Mouse (Mus musculus): ENCODE data around the gene Necap1. TPM values are rescaled to one million over a fixed set of nuclear protein-coding genes. Genes with fewer than 3 reads are reported as not detected.

Gene Necap1
- polyA plus RNA-seq, 1 experiment from 2014 or later = 61.5 TPM

DNA sequence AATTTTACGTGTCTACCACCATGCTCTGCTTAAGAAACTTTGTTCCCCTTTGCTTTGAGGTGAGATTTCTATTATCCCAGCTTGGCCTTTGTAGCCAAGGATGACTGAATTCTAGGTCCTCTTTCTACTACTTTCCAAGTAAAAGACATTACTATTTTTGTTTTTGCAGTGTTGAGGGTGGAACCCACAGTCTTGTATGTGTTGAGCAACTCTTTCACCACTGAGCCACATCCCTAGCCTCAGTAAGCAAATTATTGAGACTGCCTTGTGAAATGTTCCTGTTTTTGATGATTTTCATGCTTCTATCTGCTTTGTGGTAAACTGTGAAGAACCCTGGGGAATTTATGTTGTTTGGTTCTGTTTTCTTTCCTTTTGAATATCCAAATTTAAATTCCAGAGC is 11.4 kb upstream of the Necap1 start:
- Histone ChIP-seq H3K4me1 (no peaks in the 10 kb centered on the region), H3K9me3 (peaks cover 8% of the 10 kb centered on the region), H3K36me3 (no peaks in the 10 kb centered on the region), H3K27me3 (ENCODE audit: insufficient read depth, poor library complexity, severe bottlenecking) (no peaks in the 10 kb centered on the region), H3K27ac (no peak overlapping the region), H3K4me3 (no peak overlapping the region)
- DNase-seq (ENCODE audit: low spot score) = no peak
- 90% methylated on average over 1 of the region's 1 CpGs for WGBS

DNA sequence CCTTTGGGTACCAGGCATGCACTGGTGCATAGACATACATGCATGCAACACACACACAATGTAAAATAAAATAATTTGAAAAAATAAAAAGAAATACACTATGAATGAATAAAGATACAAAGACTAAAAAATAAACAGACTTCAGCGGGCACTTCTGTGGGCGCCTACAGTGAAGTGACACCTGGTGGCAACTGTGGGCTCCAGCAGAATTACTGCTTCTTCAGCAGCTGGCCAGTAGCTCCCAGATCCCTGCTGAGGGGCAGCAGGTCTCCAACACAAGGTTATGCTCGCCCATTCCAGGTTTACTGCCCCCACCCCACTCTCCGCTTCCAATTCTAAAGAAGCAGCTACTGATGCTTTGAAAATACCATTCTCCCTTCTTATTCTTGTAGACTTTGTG is 6.4 kb upstream of the Necap1 start:
- no peaks in the 10 kb centered on the region for H3K4me1 ChIP-seq
- H3K9me3 ChIP-seq = no peaks in the 10 kb centered on the region
- no peak overlapping the region for H3K4me3 ChIP-seq
- H3K27me3 ChIP-seq (ENCODE audit: insufficient read depth, poor library complexity, severe bottlenecking) = no peaks in the 10 kb centered on the region
- WGBS = 50% methylated on average over 4 of the region's 4 CpGs
- H3K36me3 ChIP-seq = no peaks in the 10 kb centered on the region
- DNase-seq (ENCODE audit: low spot score) = no peak
- H3K27ac ChIP-seq = no peak overlapping the region

DNA sequence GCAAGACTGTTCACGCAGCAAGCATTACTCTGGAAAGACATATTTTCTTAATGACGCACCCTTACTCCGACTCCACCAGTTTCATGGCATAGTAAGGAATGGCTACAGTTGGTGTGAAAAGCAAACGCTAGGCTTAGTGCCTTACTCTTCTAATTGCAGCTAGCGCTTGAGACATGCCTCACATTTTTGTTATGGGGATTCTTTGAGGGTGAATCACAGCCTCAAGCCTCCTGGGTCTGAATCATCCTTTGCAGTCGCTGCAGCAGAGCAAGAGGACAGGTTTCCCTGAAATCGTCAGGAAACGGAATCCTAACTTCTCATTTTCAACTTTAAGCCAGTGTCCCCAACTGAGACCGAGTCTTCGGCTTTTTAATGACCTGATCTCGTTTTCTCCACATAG is 4.4 kb upstream of the Necap1 start:
- no peak for DNase-seq (ENCODE audit: low spot score)
- WGBS = 66% methylated on average over 11 of the region's 11 CpGs

DNA sequence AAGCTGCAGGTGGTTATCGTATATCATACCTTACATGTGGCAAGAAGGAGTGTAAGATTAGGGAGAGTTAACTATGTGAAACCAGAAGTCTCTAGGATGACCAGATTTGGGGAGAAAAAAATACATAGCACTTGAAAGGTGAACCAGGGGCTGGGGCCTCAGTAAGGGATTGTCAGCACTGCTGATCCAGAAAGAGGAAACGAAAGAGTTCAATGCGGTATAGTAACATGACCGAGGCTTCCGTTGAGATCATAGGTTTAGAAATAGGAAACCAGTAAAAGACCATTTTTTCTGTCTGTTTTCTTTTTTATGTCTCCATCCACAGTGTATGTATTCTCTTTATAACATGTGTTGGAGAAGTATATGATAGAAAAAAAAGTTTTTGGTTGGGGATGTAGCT is 1.5 kb upstream of the Necap1 start:
- H3K27ac ChIP-seq = no peak overlapping the region
- no peak overlapping the region for H3K4me3 ChIP-seq
- 83% methylated on average over 5 of the region's 5 CpGs for WGBS
- no peak for DNase-seq (ENCODE audit: low spot score)
- H3K36me3 ChIP-seq = peaks cover 6% of the 10 kb centered on the region; the same call in 1 of the 2 replicates
- H3K9me3 ChIP-seq = no peaks in the 10 kb centered on the region
- H3K4me1 ChIP-seq = no peaks in the 10 kb centered on the region
- H3K27me3 ChIP-seq (ENCODE audit: insufficient read depth, poor library complexity, severe bottlenecking) = no peaks in the 10 kb centered on the region

More for the DNA sequence above, 4.4 kb upstream of the Necap1 start:
- H3K9me3 ChIP-seq = no peaks in the 10 kb centered on the region
- no peak overlapping the region for H3K27ac ChIP-seq
- no peaks in the 10 kb centered on the region for H3K27me3 ChIP-seq (ENCODE audit: insufficient read depth, poor library complexity, severe bottlenecking)
- H3K36me3 ChIP-seq = no peaks in the 10 kb centered on the region
- no peak overlapping the region for H3K4me3 ChIP-seq
- H3K4me1 ChIP-seq = no peaks in the 10 kb centered on the region

DNA sequence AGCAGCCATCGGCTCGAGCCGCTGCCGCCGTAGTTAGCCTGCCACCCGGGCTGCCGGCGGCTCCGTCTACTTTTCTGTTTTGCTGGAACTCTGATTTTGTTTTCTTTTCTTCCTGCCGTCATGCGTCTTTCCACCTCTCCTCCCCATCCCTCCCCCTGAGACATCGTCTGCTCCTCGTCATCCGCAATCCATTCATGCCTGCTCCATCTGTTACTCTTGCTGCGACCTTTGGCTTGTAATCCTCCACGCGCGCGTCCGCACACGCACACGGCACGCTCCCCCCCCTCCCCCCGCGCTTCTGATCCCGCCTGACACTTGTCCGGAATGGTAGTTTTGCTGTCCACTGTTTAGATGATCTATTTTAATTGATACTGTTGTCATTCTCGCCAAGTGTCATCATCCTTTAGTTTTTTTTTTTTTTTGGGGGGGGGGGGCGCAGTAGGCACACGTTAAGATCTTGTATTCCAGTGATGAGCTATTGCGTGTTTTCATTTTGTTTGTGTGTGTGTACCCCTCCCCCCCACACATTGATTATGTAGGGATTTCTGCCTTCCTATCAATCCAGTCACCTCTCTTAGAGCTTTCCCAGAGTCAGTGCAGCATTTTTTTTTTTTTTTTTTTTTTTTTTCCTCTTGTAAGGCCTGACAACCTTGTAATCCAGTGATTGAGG is 581 bp downstream of the Necap1 start:
- under 1% methylated on average over 31 of the region's 31 CpGs for WGBS
- DNase-seq (ENCODE audit: low spot score) = peak; percentile 78
- Histone ChIP-seq H3K4me3 (peak overlapping the region; percentile 78), H3K27me3 (ENCODE audit: insufficient read depth, poor library complexity, severe bottlenecking) (no peaks in the 10 kb centered on the region), H3K9me3 (no peaks in the 10 kb centered on the region), H3K27ac (peak overlapping the region; percentile 96), H3K4me1 (no peaks in the 10 kb centered on the region), H3K36me3 (peaks cover 25% of the 10 kb centered on the region)

DNA sequence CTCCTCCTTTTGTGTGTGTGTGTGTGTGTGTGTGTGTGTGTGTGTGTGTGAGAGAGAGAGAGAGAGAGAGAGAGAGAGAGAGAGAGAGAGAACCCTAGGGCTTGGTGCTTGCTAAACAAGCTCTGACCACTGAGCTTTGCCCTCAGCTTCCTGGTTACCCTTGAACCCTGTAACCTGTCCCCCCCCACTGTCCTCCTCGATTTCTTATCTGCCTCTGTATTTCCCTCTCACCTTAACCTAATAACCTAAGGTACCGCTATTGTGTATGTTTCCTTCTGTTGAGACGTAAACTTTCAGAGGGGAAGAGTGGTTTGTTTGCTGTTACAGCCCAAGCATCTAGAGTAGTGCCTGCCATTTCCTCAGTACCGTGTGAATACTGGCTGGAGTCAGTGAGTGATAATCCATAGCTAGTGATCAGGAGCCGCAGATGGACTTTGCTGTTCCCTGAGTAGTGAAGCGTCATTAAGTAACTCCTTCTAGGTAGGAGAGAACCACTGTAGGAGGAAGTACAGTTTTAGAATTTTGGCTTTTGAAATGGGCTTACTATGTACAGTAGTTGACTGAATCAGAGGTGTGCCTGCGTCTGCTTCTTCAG is 5.0 kb downstream of the Necap1 start:
- H3K27ac ChIP-seq = no peak overlapping the region
- DNase-seq (ENCODE audit: low spot score) = peak; percentile 24

DNA sequence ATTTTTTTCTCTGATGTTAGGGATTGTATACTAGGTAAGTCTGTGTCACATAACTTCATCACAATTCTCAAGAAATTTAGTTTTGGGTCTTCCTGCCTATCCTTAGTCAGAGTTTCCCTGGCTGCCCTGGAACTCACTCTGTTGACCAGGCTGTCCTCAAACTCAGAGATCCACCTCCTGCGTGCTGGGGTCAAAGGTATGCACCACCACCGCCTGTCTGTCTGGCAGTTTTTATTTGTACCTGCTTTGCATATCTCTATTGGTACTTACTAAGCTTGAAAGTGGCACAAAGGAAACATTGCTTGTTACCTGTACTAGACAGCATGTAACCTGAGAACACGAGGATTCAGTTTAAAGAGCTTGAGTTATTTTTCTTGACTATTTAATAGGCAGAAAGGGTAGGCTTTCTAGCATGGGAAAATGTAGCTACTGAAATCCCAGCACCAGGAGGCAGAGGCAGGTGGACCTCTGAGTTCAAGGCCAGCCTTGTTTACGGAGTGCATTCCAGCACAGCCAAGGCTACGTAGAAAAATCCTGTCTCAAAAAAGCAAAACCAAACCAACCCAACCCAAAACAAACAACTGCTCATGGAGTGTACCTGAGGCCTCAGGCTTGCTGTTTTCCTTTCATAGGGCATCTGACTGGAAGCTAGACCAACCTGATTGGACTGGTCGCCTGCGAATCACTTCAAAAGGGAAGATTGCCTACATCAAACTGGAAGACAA is 5.7 kb downstream of the Necap1 start:
- Histone ChIP-seq H3K9me3 (no peaks in the 10 kb centered on the region), H3K27ac (no peak overlapping the region), H3K36me3 (peaks cover 75% of the 10 kb centered on the region), H3K27me3 (ENCODE audit: insufficient read depth, poor library complexity, severe bottlenecking) (no peaks in the 10 kb centered on the region), H3K4me1 (no peaks in the 10 kb centered on the region), H3K4me3 (no peak overlapping the region)
- 86% methylated on average over 7 of the region's 7 CpGs for WGBS
- DNase-seq (ENCODE audit: low spot score) = no peak

More for the DNA sequence above, 5.0 kb downstream of the Necap1 start:
- WGBS = 88% methylated on average over 7 of the region's 7 CpGs
- Histone ChIP-seq H3K4me3 (no peak overlapping the region), H3K36me3 (peaks cover 69% of the 10 kb centered on the region), H3K4me1 (no peaks in the 10 kb centered on the region), H3K9me3 (no peaks in the 10 kb centered on the region), H3K27me3 (ENCODE audit: insufficient read depth, poor library complexity, severe bottlenecking) (no peaks in the 10 kb centered on the region)

DNA sequence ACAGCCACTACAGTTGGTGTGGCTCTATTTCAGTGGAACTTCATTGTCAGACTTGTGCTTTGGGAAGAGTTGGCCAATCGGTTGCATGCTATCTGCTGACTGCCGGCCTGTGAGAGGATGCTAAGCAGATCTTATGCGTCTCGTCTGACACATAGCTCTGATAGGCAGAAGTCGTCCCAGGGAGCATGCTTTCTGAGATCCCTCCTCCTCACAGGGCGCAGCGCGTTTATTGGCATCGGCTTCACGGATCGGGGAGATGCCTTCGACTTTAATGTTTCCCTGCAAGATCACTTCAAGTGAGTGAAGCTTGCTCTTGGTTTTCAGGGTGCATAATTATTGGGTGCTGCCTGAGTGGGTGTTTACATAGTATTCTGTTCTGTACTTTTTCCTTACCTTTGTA is 7.0 kb downstream of the Necap1 start:
- 81% methylated on average over 12 of the region's 12 CpGs for WGBS
- Histone ChIP-seq H3K9me3 (no peaks in the 10 kb centered on the region), H3K27me3 (ENCODE audit: insufficient read depth, poor library complexity, severe bottlenecking) (no peaks in the 10 kb centered on the region), H3K27ac (no peak overlapping the region), H3K4me1 (no peaks in the 10 kb centered on the region), H3K36me3 (peaks cover 86% of the 10 kb centered on the region), H3K4me3 (no peak overlapping the region)
- DNase-seq (ENCODE audit: low spot score) = peak; percentile 52

DNA sequence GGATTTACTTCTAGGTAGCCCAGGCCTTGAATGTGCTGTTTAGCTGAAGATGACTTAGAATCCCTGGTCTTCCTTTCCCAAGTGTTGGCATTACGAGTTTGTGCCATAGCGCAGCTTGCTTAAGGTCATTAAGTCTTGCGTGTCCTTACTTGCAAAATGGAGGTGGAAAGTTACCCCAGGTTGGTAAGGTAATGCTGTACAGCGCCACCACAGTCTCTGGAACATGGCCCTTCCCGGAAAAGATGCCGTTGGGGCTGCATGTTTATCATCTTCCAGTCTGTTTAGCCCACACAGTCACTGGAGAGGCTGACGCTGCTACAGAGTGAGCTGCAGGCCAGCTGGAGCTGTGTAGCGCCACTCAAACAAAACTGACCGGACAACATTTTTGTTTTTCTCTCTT is 9.3 kb downstream of the Necap1 start:
- no peak overlapping the region for H3K27ac ChIP-seq
- no peak for DNase-seq (ENCODE audit: low spot score)
- no peak overlapping the region for H3K4me3 ChIP-seq
- no peaks in the 10 kb centered on the region for H3K27me3 ChIP-seq (ENCODE audit: insufficient read depth, poor library complexity, severe bottlenecking)
- H3K4me1 ChIP-seq = no peaks in the 10 kb centered on the region
- WGBS = 94% methylated on average over 9 of the region's 9 CpGs
- H3K36me3 ChIP-seq = peaks cover 97% of the 10 kb centered on the region
- H3K9me3 ChIP-seq = no peaks in the 10 kb centered on the region

DNA sequence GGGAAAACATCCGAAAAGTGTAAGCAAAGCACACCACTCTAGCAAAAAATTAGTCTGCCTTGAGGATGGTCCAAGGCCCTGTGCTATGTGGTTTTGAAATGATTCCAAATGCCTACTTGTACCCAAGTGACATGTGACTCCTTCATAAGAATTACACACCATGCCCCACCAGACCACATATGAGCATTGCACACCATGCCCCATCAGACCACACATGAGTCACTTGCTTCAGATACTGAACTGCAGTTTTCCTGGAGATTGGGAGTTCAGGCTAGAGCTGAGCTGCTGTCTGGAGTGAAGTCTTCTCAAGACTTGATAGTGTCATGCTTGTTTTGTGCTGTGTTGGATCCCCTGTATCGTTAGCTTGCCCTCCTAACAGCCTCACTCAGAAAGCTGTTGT is 15.3 kb downstream of the Necap1 start:
- H3K9me3 ChIP-seq = no peaks in the 10 kb centered on the region
- peaks cover 59% of the 10 kb centered on the region for H3K36me3 ChIP-seq
- no peak overlapping the region for H3K4me3 ChIP-seq
- H3K4me1 ChIP-seq = no peaks in the 10 kb centered on the region
- 87% methylated on average over 2 of the region's 2 CpGs for WGBS
- H3K27ac ChIP-seq = no peak overlapping the region
- DNase-seq (ENCODE audit: low spot score) = no peak
- H3K27me3 ChIP-seq (ENCODE audit: insufficient read depth, poor library complexity, severe bottlenecking) = no peaks in the 10 kb centered on the region

DNA sequence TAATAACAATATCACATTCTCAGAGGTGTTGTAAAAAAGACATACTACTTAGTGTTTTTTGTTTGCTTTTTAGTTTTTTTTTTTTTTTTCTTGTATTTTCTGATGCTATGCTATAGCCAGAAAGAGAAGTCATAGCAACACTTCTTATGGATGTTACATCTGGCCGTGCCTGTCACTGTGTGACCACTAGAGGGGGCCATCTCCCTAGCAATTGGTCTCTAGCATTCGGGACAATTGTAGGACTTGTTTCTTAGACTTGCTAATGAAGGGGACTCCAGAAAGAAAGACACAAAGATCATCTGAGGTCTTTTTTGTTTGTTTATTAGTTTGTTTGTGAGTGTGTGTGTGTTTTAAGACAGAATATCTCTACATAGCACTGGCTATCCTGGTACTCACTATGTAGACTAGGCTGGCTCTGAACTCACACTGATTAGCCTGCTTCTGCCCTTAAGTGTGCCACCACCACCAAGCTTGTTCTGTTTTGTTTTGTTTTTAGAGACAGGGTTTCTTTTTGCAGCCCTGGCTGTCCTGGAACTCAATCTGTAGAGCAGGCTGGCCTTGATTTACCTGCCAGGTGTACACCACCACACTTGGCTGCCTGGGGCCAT is 18.3 kb downstream of the Necap1 start:
- DNase-seq (ENCODE audit: low spot score) = no peak
- H3K27me3 ChIP-seq (ENCODE audit: insufficient read depth, poor library complexity, severe bottlenecking) = no peaks in the 10 kb centered on the region
- no peak overlapping the region for H3K4me3 ChIP-seq
- WGBS = 11% methylated on average over 2 of the region's 2 CpGs
- no peaks in the 10 kb centered on the region for H3K4me1 ChIP-seq
- peaks cover 32% of the 10 kb centered on the region for H3K36me3 ChIP-seq
- no peaks in the 10 kb centered on the region for H3K9me3 ChIP-seq
- no peak overlapping the region for H3K27ac ChIP-seq

DNA sequence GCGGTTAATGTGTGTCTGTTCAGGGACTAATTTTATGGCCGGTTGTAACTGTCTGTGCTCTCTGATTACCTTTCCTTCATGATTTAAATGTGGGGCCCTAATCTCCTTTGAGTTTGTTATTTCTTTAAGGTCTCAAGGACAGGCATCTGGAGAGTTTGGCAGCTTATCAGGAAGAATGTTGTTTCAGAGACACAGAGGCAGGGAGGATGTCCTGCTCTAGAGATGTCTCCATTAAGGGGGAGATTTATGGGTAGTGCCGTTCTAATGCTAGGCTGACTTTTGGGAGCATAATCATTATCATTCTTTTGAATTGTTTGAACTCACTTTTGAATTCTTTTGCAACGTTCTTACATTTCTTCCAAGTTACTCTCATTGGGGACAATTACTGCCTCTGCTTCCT is 45.6 kb downstream of the Necap1 start:
- WGBS = 45% methylated on average over 4 of the region's 4 CpGs
- H3K27ac ChIP-seq = no peak overlapping the region
- no peaks in the 10 kb centered on the region for H3K4me1 ChIP-seq
- no peaks in the 10 kb centered on the region for H3K27me3 ChIP-seq (ENCODE audit: insufficient read depth, poor library complexity, severe bottlenecking)
- H3K36me3 ChIP-seq = no peaks in the 10 kb centered on the region
- H3K9me3 ChIP-seq = no peaks in the 10 kb centered on the region
- no peak overlapping the region for H3K4me3 ChIP-seq
- DNase-seq (ENCODE audit: low spot score) = no peak

DNA sequence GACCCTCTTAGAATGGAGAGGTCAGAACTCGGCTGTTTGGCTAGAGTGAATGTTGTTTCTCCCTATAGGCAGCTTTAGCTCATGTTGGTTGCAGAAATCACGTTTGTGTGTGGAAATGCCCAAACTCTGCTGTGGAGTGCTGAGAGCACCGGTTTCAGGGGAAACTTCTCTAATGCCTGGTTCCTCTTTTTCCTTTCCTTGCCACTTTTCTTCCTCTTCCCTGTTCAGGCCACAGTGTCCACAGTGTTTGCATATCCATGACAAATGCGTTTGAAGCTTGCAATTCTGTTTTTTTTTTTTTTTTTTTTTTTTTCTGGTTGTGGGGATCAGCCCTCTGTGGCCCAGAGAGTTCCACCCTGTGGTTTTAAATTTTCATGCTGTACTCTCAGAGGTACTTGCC is 47.2 kb downstream of the Necap1 start, which contains the start of gene Clec4a1:
Gene Clec4a1, plus strand, starts transcription at position 398 of the 400 bp plus-strand sequence.
- Histone ChIP-seq H3K9me3 (no peaks in the 10 kb centered on the region), H3K27me3 (ENCODE audit: insufficient read depth, poor library complexity, severe bottlenecking) (no peaks in the 10 kb centered on the region), H3K4me1 (no peaks in the 10 kb centered on the region), H3K4me3 (no peak within 1 kb of the TSS), H3K36me3 (no peaks in the 10 kb centered on the region), H3K27ac (no peak within 1 kb of the TSS)
- DNase-seq (ENCODE audit: low spot score) = no peak
- WGBS = 51% methylated on average over 4 of the region's 4 CpGs

All from heart, embryonic 10.5 days (tissue).